Mouse (Mus musculus) spleen, embryonic (tissue): ENCODE measurements around the gene Ndufs5.

ENCODE experiments used
- CTCF ChIA-PET: fragments of 350-600 bp; sonication (Branson Sonifier 250); formaldehyde crosslinking; loops from one replicate; lab custom pipeline; 2022; lab: Charles Lee

Ndufs5 gene

GRCm38 (mm10) chr4:123687025-123687781, 30.8 kb downstream of the Ndufs5 start:
- CTCF ChIA-PET, result no interaction called here

GRCm38 (mm10) chr4:123686368-123687024, 31.5 kb downstream of the Ndufs5 start:
- CTCF ChIA-PET, result no interaction called here

GRCm38 (mm10) chr4:123685506-123686242, 32.3 kb downstream of the Ndufs5 start:
- CTCF ChIA-PET, result no interaction called here

GRCm38 (mm10) chr4:123685046-123685445, 33.0 kb downstream of the Ndufs5 start:
- CTCF ChIA-PET, result no interaction called here

GRCm38 (mm10) chr4:123684260-123684659, 33.7 kb downstream of the Ndufs5 start, which contains the start of gene Macf1:
Gene Macf1 (minus strand): TSS chr4:123684360.
- CTCF ChIA-PET, result no interaction called here

- CTCF ChIA-PET, result no interaction called here
Measured at GRCm38 (mm10) chr4:123682291-123682690, 35.7 kb downstream of the Ndufs5 start.

GRCm38 (mm10) chr4:123680962-123681361, 37.0 kb downstream of the Ndufs5 start:
- CTCF ChIA-PET, result no interaction called here

- CTCF ChIA-PET, result interaction anchor here (0.6 to 1.2 kb wide), 2 partner anchors 11 to 705 kb away, joined by 3 to 4 read pairs; no protein-coding TSS in a partner anchor
Measured at GRCm38 (mm10) chr4:123677060-123677804, 40.8 kb downstream of the Ndufs5 start.

- CTCF ChIA-PET, result no interaction called here
Measured at GRCm38 (mm10) chr4:123670598-123670997, 47.4 kb downstream of the Ndufs5 start.

- CTCF ChIA-PET, result interaction anchor here (0.7 kb wide), 1 partner anchor 134 kb away, joined by 5 read pairs; no protein-coding TSS in a partner anchor
Measured at GRCm38 (mm10) chr4:123669696-123670095, 48.3 kb downstream of the Ndufs5 start.

GRCm38 (mm10) chr4:123667260-123667867, 50.6 kb downstream of the Ndufs5 start:
- CTCF ChIA-PET, result interaction anchor here (0.9 kb wide), 1 partner anchor 103 kb away, joined by 4 read pairs; no protein-coding TSS in a partner anchor

- CTCF ChIA-PET, result interaction anchor here (1.2 kb wide), 1 partner anchor 11 kb away, joined by 4 read pairs; no protein-coding TSS in a partner anchor
Measured at GRCm38 (mm10) chr4:123666517-123666916, 51.5 kb downstream of the Ndufs5 start.

- CTCF ChIA-PET, result interaction anchor here (1.2 kb wide), 1 partner anchor 12 kb away, joined by 4 read pairs; no protein-coding TSS in a partner anchor
Measured at GRCm38 (mm10) chr4:123665681-123666278, 52.2 kb downstream of the Ndufs5 start.

GRCm38 (mm10) chr4:123664951-123665661, 52.9 kb downstream of the Ndufs5 start:
- CTCF ChIA-PET, result no interaction called here

GRCm38 (mm10) chr4:123664021-123664950, 53.7 kb downstream of the Ndufs5 start:
- CTCF ChIA-PET, result interaction anchor here (1.2 kb wide), 1 partner anchor 73 kb away, joined by 3 read pairs; no protein-coding TSS in a partner anchor

- CTCF ChIA-PET, result interaction anchor here (0.6 to 1.2 kb wide), 2 partner anchors 72 to 82 kb away, joined by 3 read pairs; no protein-coding TSS in a partner anchor
Measured at GRCm38 (mm10) chr4:123663688-123663965, 54.4 kb downstream of the Ndufs5 start.

- CTCF ChIA-PET, result interaction anchor here (0.6 to 1.2 kb wide), 3 partner anchors 30 to 82 kb away, joined by 3 to 4 read pairs (median 3); no protein-coding TSS in a partner anchor
Measured at GRCm38 (mm10) chr4:123662914-123663687, 54.9 kb downstream of the Ndufs5 start.
